Mouse (Mus musculus): ENCODE measurements around the gene Ssbp4.

- TF ChIP-seq CTCF (IDR thresholded peaks at IDR 0.05; ENCODE audit: low read depth) (no peak), EP300 (IDR thresholded peaks at IDR 0.05; ENCODE audit: low read depth) (no peak)
These were observed 55.8 kb downstream of the Ssbp4 start for GRCm38 (mm10) chr8:70552836-70553235.
